Mouse (Mus musculus) adrenal gland, adult 2 months (tissue): ENCODE results near the gene Cd248. TPM values are rescaled to one million over a fixed set of nuclear protein-coding genes. Genes with fewer than 3 reads are reported as not detected.

Experiments
- DNase-seq: peaks from one replicate; pipeline ENCODE4 v3.0.0; 2021
- long read RNA-seq: library from polyadenylated mRNA; stranded (forward); transcript quantifications from one replicate; pipeline ENCODE4 v2.0.0, GENCODE M21; 2021
- polyA plus RNA-seq: library from polyadenylated mRNA; depleted of rRNA; stranded (reverse); fragments of >200 nt; gene quantifications from 2 replicates; pipeline ENCODE4 v1.2.3, GENCODE M21; 2012; rRNA removed
- total RNA-seq, 2 experiments: library from RNA; stranded (reverse); gene quantifications; 2 replicates each; pipeline ENCODE4 v1.2.3; 2021

Cd248 gene
- total RNA-seq (10 to 100 TPM; 10.4 to 19.8 TPM), polyA plus RNA-seq (23.4 and 24.1 TPM in 2 replicates)
- long read RNA-seq, transcript Cd248-201 (1 exons, 2,605 nt): major isoform, 13 of 13 reads
- long read RNA-seq, partial matches to known transcripts: 0 of 13 reads
- long read RNA-seq, other reads (novel, unspliced or antisense): 0 of 13 reads

DNA sequence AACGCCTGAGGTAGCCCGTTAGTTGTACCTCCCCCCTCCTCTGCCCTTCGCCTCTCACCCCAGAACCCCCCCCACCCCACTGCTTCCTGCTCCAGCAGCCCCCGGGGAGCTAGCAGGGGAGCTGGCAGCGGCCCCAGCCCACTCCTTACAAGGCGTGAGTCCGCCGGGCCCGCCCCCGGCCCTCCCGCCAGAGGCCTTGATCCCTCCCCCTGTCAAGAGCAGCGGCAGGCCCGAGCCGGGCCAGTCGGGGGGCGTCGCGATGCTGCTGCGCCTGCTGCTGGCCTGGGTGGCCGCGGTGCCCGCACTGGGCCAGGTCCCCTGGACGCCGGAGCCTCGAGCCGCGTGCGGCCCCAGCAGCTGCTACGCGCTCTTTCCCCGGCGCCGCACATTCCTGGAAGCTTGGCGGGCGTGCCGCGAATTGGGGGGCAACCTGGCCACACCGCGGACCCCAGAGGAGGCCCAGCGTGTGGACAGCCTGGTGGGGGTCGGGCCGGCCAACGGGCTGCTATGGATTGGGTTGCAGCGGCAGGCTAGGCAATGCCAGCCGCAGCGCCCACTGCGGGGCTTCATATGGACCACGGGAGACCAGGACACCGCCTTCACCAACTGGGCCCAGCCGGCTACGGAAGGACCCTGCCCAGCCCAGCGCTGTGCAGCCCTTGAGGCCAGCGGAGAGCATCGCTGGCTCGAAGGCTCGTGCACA is at the start of gene Cd248:
Cd248 (plus strand) TSS at position 212 of the 703 bp plus-strand sequence.
- DNase-seq: peak; percentile 71

- DNase-seq: no peak
These were observed 49.7 kb upstream of the Cd248 start for GRCm38 (mm10) chr19:5018191-5018590.

GRCm38 (mm10) chr19:5021416-5021815 is 46.5 kb upstream of the Cd248 start:
- DNase-seq: no peak

DNA sequence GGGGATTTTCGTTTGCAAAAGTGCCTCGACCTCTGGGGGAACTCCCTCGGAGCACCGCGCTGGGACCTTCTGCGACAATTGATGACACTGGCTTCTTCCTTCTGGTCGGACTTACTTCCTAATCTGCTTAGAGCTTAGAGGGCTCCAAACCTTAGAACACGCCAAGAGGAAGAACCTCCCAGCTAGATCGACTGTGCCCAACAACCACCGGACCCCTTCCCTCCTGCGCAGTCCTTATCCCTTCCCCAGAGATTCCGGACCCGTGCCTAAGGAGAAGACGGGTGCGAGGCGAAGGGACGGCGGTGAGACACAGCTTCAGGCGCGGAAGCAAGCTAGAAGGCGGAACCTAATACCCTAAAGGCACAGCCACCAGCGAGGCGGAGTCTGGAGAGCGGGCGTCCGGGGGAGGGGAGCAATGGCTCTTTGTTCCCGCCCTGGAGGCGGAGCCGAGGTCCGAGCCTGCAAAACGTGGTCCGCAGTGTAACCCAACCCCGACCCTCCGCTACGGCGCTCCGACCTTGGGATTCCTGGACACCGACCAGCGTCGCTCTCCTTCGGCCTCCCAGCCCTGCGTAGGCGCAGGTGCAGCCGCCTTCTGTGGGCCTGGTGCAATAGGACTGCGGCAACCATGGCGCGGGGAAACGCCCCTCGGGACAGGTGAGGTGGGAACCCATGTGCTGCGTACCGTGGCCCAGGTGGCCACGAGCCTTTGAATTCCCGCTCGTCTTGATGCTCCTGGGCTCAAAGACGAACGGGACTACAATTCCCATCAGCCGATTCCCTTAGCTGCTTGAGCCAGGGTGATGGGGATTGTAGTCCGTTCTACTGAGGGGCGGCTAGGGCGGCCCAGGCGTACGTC is 44.0 kb upstream of the Cd248 start, which contains the start of gene Slc29a2:
Slc29a2 (plus strand) TSS at position 240 of the 859 bp plus-strand sequence.
- peak; percentile 97 for DNase-seq

DNA sequence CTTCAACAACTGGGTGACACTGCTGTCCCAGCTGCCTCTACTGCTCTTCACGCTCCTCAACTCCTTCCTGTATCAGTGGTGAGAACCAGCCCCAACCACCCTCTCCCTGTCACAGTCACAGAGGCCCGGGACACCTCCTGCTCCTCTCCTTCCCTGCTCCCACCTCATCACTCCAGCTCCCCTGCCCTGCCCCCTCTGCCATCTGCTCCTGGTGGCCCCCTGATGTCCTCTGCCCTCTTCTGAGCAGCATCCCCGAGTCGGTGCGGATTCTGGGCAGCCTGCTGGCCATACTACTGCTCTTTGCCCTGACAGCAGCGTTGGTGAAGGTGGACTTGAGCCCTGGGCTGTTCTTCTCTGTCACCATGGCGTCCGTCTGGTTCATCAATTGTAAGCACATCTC is 41.8 kb upstream of the Cd248 start:
- no peak for DNase-seq

DNA sequence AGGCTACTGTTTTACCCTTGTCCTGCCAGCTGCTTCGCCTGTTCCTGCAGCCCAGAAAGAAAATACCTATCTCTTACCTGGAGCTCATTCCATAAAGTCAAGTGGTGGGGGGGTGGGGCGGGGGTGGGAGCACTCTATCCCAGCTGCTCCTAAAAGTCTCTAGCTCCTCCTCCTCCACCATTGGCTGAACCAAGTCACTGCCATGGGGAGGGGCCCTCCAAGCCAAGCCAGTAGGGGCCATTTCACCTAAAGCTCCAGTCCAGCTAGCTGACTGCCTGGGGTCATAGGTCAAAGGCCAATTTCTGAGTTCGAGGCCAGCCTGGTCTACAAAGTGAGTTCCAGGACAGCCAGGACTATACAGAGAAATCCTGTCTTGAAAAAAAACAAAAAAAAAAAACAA is 35.2 kb upstream of the Cd248 start:
- DNase-seq: no peak

DNA sequence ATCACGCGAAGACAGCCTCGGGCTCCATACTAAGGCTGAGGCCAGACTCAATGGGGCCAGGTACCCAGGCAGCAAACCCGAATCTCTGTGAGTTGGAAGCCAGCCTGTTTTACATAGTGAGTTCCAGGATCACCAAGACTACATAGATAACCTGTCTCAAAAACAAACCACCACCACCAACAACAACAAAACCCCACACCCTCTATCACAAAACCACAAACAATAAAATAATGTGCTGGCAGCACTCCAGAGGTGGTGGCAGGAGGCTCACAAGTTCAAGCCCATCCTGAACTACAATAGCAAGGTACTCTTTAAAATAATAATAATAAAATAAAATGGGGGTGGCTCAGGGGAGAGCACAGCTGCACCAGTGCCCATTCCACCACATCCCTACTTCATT is 31.3 kb upstream of the Cd248 start:
- DNase-seq: no peak

DNA sequence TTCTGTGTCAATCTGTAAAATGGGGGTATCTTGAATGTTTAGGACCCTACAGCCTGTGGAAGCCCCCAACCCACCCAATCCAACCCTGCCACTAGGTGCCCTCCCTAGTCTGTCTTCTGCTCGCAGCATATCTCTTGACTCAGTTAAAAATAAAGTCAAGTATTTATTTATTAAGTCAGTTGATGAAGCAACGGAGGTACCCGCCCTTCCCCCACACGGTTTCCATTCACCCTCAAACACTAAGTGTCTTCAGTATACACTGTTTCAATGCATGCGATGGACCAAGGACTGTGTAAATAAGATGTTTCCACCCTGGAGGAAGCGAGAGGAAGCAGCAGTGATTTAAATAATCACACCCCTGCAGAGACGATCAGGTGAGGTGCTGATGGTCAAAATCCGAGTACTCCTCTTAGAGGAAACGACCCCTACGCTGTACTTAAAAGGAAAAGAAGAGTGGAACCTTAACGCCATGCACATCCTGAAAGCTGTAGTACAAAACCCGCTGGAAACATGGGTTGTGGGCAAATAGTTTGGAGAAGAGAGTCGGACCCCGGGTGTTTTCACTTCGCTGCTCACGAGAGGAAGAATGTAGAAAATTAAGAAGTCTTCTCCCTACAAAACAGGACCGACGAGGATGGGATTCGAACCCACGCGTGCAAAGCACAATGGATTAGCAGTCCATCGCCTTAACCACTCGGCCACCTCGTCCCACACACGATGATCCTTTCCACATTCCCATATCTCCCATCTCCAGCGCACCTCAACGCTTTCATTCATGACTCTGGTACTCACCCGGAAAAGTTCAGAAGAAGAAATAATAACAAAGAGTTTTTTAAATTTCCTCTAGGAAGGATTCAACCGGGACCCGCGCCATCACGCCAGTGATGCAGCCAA is 30.0 kb upstream of the Cd248 start:
- peak; percentile 82 for DNase-seq

DNA sequence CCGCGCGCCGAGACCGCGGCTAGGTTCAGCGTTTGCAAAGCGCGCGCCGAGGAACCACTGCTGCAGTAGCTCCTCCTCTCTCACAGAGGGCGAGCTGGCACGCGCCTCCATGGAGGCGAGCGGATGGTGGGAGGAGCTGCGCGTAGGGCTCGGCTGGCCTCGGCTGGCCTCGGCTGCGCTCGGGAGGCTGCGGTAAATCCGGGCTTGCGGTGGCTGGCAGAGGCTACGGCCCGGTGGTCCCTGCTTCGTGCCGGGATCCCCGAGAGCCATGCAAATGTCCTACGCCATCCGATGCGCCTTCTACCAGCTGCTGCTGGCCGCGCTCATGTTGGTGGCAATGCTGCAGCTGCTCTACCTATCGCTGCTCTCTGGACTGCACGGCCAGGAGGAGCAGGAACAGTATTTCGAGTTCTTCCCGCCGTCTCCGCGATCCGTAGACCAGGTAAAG is 29.1 kb upstream of the Cd248 start, which contains the start of the genes B4gat1 and AC124502.3:
B4gat1 (plus strand) TSS at position 118 of the 448 bp plus-strand sequence.
AC124502.3 (plus strand) TSS at position 183 of the 448 bp plus-strand sequence.
- DNase-seq: peak; percentile 93

- no peak for DNase-seq
These were observed 28.4 kb upstream of the Cd248 start for GRCm38 (mm10) chr19:5039301-5040114.

- DNase-seq: peak; percentile 94
These were observed 26.9 kb upstream of the Cd248 start, which contains the start of gene Brms1 for GRCm38 (mm10) chr19:5040862-5041523. Brms1 (plus strand) TSS chr19:5041354.

DNA sequence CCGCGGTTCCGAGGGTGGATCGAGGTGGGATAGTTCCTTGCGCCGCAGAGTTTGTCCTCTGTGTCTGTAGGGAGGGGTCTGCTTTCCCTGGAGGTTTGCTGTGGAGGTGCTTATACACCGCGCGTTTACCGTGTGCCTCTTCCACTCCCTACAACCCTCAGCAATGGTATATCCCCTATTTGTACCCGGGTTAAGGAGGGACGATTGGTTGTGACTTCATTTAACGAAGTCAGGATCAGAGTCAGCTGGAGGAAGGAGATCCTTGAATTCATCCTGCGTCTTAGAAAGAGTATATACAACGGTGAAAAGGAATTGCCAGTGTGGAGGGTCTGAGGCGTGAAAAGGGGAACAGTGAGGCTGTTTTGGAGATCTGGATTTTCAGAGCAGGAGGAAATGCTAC is 26.3 kb upstream of the Cd248 start:
- no peak for DNase-seq

DNA sequence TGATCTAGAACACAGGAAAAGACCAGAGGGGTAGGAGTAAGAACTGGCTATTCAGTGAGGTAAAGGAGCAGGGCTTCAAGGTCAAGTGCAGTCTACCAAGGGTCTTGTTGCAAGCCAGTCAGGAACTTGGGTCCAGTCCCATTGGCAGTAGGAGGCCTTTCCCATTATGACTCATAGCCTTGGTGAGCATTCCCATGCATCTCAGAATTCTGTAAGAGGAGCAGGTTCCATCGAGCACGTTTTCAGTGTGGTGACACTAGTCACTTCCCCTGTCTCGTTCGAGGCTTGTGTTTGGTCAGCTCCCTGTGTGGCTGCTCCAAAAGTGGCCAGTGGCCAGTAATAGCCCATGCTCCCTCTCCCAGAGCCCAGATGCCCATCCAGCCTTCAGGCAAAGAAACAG is 22.3 kb upstream of the Cd248 start:
- no peak for DNase-seq

DNA sequence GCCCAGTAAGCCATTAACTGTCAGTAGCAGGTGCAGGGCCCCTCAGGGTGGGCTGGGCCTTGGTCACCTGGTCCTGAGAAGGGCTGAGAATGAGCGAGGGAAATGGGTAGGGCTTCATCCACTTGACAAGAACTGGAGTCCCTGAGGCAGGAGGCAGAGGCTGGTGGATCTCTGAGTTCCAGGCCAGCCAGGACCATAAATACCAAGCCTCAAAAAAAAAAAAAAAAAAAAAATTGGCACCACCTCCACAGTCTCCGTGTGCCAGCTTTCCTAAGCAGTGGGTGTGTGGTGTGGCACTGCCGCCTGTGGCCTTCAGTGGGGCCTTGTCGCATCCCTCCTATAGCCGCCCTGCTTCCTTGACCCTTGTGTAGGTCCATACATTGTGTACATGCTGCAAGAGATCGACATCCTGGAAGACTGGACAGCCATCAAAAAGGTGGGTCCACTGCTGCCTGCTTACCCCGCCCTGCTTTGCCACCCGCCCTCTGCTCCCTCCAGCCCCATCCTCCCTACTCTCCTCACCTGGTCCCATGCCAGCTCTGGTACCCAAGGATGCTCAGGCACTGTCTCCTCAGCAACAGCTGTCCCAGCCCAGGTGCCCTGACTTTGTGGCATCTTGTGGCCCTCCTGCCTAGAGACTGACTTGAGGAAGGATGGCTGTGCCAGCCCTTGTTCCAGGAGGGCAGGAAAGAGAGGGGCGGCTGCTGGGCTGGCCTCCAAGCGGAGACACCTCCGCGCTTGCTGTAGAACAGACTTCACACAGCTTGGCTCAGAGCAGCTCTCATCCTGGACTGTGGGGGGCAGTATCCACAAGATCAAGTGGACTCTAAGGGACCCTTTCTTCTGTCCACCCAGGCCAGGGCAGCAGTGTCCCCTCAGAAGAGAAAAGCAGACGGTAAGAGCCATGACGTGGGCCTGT is 19.5 kb upstream of the Cd248 start:
- no peak for DNase-seq

DNA sequence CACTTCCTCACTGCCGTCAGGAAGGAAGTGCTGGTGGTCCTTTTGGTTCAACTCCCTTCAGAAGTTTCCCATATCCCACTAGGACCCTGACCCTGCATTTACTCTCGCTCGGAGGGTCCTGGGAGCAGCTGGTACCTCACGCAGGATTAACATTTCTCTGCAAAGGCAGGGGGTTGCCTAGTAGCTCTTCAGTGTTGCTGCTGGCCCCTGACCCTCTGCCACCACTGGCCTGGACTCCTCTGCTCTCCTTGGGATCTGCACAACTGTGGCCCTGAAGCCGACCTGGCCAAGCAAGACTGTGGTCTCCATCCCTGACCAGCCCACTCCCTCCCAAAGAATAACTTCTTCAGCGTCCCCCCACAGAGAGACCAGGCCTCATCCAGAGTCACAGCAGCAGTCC is 18.6 kb upstream of the Cd248 start:
- no peak for DNase-seq

DNA sequence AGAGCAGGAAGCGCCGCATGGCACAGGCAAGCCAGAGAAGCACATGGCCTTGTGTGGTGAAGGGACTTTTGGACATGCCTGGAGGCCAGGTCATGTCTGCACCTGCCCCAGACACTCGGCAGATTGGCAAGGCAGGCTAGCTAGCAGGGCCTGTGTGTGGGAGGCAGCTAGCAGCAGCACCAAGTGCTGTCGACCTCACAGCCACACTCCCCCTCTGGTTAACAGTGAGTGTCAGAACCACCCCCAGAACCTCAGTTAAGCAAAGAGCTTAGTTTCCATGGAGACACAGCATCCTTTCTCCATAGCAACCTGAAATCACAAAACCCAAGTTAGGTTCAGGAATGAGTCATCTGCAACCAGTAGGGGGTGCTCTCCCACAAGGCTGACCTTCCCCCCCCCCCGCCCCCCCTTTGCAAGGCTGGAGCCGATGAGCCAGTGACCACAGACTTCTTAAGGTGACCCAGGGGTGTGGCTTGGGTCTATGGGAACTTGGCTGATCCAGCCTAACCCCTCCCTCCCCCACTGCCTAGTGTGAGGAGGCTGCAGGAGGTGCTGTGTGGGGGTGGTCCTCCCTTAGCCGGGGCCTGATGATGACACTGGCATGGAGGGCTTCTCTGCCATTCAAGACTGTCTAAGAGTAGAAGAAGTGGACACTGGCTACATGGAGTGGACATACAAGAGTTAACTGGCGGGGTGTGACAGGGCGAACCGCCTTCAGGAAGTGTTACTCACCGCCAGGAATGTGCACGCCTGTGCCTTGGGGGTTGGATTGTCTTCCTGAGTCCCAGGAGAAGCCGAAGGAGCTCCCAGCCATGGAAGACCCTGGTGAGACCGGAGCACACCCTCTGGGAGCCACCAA is 17.6 kb upstream of the Cd248 start, which contains the start of gene Rin1:
Rin1 (plus strand) TSS at position 435 of the 859 bp plus-strand sequence.
- DNase-seq: peak; percentile 80

GRCm38 (mm10) chr19:5051031-5051430 is 16.8 kb upstream of the Cd248 start:
- DNase-seq: peak; percentile 58

DNA sequence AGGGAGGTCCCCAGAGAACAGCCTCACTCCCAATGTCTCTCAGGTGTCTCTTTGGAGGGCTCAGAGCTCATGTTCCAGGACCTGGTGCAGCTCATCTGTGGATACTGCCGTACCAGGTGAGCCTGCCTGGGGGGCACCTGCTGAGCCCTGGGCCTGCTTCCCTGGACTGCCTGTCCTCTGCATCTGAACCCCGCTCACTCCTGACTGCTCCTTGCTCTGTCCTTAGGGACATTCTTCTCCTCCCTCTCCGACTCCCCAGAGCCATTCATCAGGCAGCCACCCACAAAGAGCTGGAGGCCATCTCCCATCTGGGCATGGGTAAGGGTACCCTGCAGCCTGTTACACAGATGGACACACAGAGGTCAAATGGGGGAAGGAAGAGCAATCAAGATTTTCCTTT is 16.4 kb upstream of the Cd248 start:
- no peak for DNase-seq
